Mouse (Mus musculus): ENCODE measurements around the gene Gp9. TPM values are rescaled to one million over a fixed set of nuclear protein-coding genes. Genes with fewer than 3 reads are reported as not detected.

Gene Gp9
- polyA plus RNA-seq, 1 experiment from 2014 or later, result 2.7 TPM

DNA sequence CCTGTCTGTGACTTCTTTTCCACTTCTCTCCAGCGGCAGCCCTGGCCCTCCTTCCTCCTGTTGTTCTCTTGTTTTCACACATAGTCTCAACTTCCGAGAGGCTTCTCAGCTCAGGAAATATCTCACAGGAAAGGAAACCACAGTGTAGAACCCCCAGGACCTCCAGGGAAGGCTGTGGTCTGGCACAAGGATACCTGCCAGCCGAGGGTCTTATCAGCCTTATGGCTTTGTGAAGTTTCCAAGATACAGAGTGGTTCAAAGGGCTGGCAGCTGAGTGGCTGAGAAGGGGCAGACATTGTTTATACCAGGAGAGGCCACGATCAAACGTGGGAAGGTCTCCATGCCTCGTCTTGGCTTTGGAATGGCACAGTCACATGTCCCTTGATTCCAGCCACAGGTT lies 38.0 kb upstream of the Gp9 start:
- Histone ChIP-seq H3K4me1 (replicated peaks) (no peaks in the 10 kb centered on the region), H3K36me3 (no peaks in the 10 kb centered on the region), H3K4me2 (no peak overlapping the region), H3K9me3 (no peaks in the 10 kb centered on the region), H3K9ac (replicated peaks) (no peak overlapping the region), H3K27ac (no peak overlapping the region), H3K27me3 (peaks cover 11% of the 10 kb centered on the region), H3K4me3 (replicated peaks) (no peak overlapping the region)
- WGBS, result 38% methylated on average over 6 of the region's 6 CpGs
- no peak for ATAC-seq (ENCODE audit: insufficient number of reproducible peaks, insufficient read depth, low FRiP score, low TSS enrichment, low read depth)

GRCm38 (mm10) chr6:87740496-87740895 lies 37.4 kb upstream of the Gp9 start:
- peaks cover 5% of the 10 kb centered on the region; the same call in 1 of the 2 replicates for H3K27me3 ChIP-seq
- ATAC-seq (ENCODE audit: insufficient number of reproducible peaks, insufficient read depth, low FRiP score, low TSS enrichment, low read depth), result no peak
- H3K27ac ChIP-seq, result no peak overlapping the region
- H3K9me3 ChIP-seq, result no peaks in the 10 kb centered on the region
- no peaks in the 10 kb centered on the region for H3K4me1 ChIP-seq (replicated peaks)
- H3K4me2 ChIP-seq, result no peak overlapping the region
- H3K36me3 ChIP-seq, result no peaks in the 10 kb centered on the region
- H3K4me3 ChIP-seq (replicated peaks), result no peak overlapping the region
- no peak overlapping the region for H3K9ac ChIP-seq (replicated peaks)

GRCm38 (mm10) chr6:87741978-87742377 lies 35.9 kb upstream of the Gp9 start:
- Histone ChIP-seq H3K4me1 (replicated peaks) (no peaks in the 10 kb centered on the region), H3K4me3 (replicated peaks) (no peak overlapping the region), H3K4me2 (no peak overlapping the region), H3K9me3 (no peaks in the 10 kb centered on the region), H3K36me3 (no peaks in the 10 kb centered on the region), H3K9ac (replicated peaks) (no peak overlapping the region), H3K27ac (no peak overlapping the region), H3K27me3 (no peaks in the 10 kb centered on the region)
- 90% methylated on average over 8 of the region's 8 CpGs for WGBS
- ATAC-seq (ENCODE audit: insufficient number of reproducible peaks, insufficient read depth, low FRiP score, low TSS enrichment, low read depth), result no peak

GRCm38 (mm10) chr6:87742804-87743203 lies 35.1 kb upstream of the Gp9 start:
- ATAC-seq (ENCODE audit: insufficient number of reproducible peaks, insufficient read depth, low FRiP score, low TSS enrichment, low read depth), result no peak
- Histone ChIP-seq H3K27me3 (no peaks in the 10 kb centered on the region), H3K4me3 (replicated peaks) (no peak overlapping the region), H3K4me2 (no peak overlapping the region), H3K9me3 (no peaks in the 10 kb centered on the region), H3K9ac (replicated peaks) (no peak overlapping the region), H3K27ac (no peak overlapping the region), H3K36me3 (no peaks in the 10 kb centered on the region), H3K4me1 (replicated peaks) (no peaks in the 10 kb centered on the region)
- WGBS, result 87% methylated on average over 5 of the region's 5 CpGs

- no peaks in the 10 kb centered on the region for H3K9me3 ChIP-seq
- H3K36me3 ChIP-seq, result no peaks in the 10 kb centered on the region
- no peak overlapping the region for H3K4me2 ChIP-seq
- WGBS, result 78% methylated on average over 5 of the region's 5 CpGs
- no peak overlapping the region for H3K27ac ChIP-seq
- H3K27me3 ChIP-seq, result no peaks in the 10 kb centered on the region
- ATAC-seq (ENCODE audit: insufficient number of reproducible peaks, insufficient read depth, low FRiP score, low TSS enrichment, low read depth), result no peak
- no peak overlapping the region for H3K9ac ChIP-seq (replicated peaks)
- H3K4me3 ChIP-seq (replicated peaks), result no peak overlapping the region
- no peaks in the 10 kb centered on the region for H3K4me1 ChIP-seq (replicated peaks)
These were observed 34.6 kb upstream of the Gp9 start for GRCm38 (mm10) chr6:87743281-87743680.

DNA sequence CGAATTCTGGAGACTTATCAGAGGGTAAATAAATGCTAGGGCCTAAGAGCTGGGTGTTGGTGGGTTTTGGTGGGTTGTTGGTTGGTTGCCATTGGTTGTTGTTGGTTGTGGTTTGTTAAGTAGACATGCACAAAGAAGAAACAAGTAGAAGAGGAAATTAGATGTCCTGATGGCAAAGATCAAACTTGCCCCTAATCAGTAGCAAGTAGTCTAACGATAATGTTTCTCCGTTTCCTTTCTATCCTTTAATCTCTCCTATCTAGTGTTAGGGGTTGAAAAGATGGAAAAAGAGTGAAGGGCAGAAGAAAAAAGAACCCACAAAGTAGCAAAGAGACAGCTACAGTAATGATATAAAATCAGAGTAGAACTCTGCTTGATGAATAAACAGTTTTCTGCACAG lies 33.2 kb upstream of the Gp9 start:
- H3K36me3 ChIP-seq, result no peaks in the 10 kb centered on the region
- no peak overlapping the region for H3K4me3 ChIP-seq (replicated peaks)
- H3K9me3 ChIP-seq, result no peaks in the 10 kb centered on the region
- H3K9ac ChIP-seq (replicated peaks), result no peak overlapping the region
- no peak for ATAC-seq (ENCODE audit: insufficient number of reproducible peaks, insufficient read depth, low FRiP score, low TSS enrichment, low read depth)
- WGBS, result 86% methylated on average over 3 of the region's 3 CpGs
- H3K4me2 ChIP-seq, result no peak overlapping the region
- H3K27me3 ChIP-seq, result no peaks in the 10 kb centered on the region
- no peaks in the 10 kb centered on the region for H3K4me1 ChIP-seq (replicated peaks)
- no peak overlapping the region for H3K27ac ChIP-seq

GRCm38 (mm10) chr6:87745301-87745700 lies 32.6 kb upstream of the Gp9 start:
- Histone ChIP-seq H3K9ac (replicated peaks) (no peak overlapping the region), H3K36me3 (no peaks in the 10 kb centered on the region), H3K4me1 (replicated peaks) (no peaks in the 10 kb centered on the region), H3K9me3 (no peaks in the 10 kb centered on the region), H3K27ac (no peak overlapping the region), H3K4me2 (no peak overlapping the region), H3K4me3 (replicated peaks) (no peak overlapping the region), H3K27me3 (no peaks in the 10 kb centered on the region)
- ATAC-seq (ENCODE audit: insufficient number of reproducible peaks, insufficient read depth, low FRiP score, low TSS enrichment, low read depth), result no peak
- 39% methylated on average over 1 of the region's 1 CpGs for WGBS

DNA sequence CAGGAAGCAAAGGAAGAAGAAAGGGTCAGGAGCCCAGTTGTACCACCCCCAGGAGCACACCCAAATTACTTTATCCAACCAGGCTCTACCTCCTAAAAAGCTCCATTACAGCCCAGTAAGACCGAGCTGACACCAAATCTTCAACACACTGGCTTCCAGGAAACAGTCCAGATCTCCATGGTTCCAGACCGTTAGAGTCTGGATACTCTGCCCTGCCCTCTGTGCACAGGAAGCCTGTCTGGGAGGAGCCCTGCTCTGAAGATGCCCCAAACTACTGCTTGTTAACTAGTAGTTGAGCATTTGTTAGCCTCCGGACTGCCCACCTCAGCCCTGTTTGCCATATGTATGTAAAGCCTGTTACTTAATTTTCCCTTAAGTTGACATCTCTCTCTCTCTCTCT lies 31.8 kb upstream of the Gp9 start:
- H3K27ac ChIP-seq, result no peak overlapping the region
- no peaks in the 10 kb centered on the region for H3K27me3 ChIP-seq
- H3K36me3 ChIP-seq, result no peaks in the 10 kb centered on the region
- WGBS, result 68% methylated on average over 3 of the region's 3 CpGs
- no peak overlapping the region for H3K4me2 ChIP-seq
- no peak overlapping the region for H3K9ac ChIP-seq (replicated peaks)
- H3K4me3 ChIP-seq (replicated peaks), result no peak overlapping the region
- no peak for ATAC-seq (ENCODE audit: insufficient number of reproducible peaks, insufficient read depth, low FRiP score, low TSS enrichment, low read depth)
- no peaks in the 10 kb centered on the region for H3K4me1 ChIP-seq (replicated peaks)
- no peaks in the 10 kb centered on the region for H3K9me3 ChIP-seq

GRCm38 (mm10) chr6:87746849-87747248 lies 31.0 kb upstream of the Gp9 start:
- ATAC-seq (ENCODE audit: insufficient number of reproducible peaks, insufficient read depth, low FRiP score, low TSS enrichment, low read depth), result no peak
- 77% methylated on average over 2 of the region's 2 CpGs for WGBS
- H3K27ac ChIP-seq, result no peak overlapping the region

GRCm38 (mm10) chr6:87748078-87748477 lies 29.8 kb upstream of the Gp9 start:
- no peaks in the 10 kb centered on the region for H3K27me3 ChIP-seq
- H3K27ac ChIP-seq, result no peak overlapping the region
- no peak overlapping the region for H3K4me3 ChIP-seq (replicated peaks)
- no peaks in the 10 kb centered on the region for H3K9me3 ChIP-seq
- ATAC-seq (ENCODE audit: insufficient number of reproducible peaks, insufficient read depth, low FRiP score, low TSS enrichment, low read depth), result no peak
- 86% methylated on average over 2 of the region's 2 CpGs for WGBS
- no peak overlapping the region for H3K4me2 ChIP-seq
- H3K4me1 ChIP-seq (replicated peaks), result no peaks in the 10 kb centered on the region
- H3K36me3 ChIP-seq, result no peaks in the 10 kb centered on the region
- H3K9ac ChIP-seq (replicated peaks), result no peak overlapping the region

More at GRCm38 (mm10) chr6:87746849-87747248, 31.0 kb upstream of the Gp9 start:
- no peak overlapping the region for H3K9ac ChIP-seq (replicated peaks)
- no peaks in the 10 kb centered on the region for H3K27me3 ChIP-seq
- no peak overlapping the region for H3K4me2 ChIP-seq
- H3K9me3 ChIP-seq, result no peaks in the 10 kb centered on the region
- no peaks in the 10 kb centered on the region for H3K36me3 ChIP-seq
- H3K4me1 ChIP-seq (replicated peaks), result no peaks in the 10 kb centered on the region
- no peak overlapping the region for H3K4me3 ChIP-seq (replicated peaks)

DNA sequence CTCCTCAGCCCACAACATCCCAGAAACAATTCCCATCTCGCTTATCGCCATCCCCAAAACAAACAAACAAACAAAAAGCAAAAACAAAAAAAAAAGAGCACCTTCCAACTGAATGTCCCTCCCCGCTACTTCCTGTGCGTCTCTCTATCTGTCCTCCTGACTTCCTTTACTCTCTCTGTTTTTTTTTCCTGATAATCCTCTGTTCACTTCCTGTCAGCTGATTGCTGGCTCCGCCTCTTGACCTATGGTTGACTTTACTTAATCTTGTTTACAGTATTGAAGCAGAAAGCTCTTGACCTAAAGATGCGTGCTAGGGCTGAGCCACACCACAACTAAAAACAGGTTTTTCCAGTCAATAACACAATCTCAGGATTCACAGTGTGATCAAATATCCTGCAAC lies 29.3 kb upstream of the Gp9 start:
- H3K36me3 ChIP-seq, result no peaks in the 10 kb centered on the region
- ATAC-seq (ENCODE audit: insufficient number of reproducible peaks, insufficient read depth, low FRiP score, low TSS enrichment, low read depth), result no peak
- 88% methylated on average over 6 of the region's 6 CpGs for WGBS
- H3K27ac ChIP-seq, result no peak overlapping the region
- no peak overlapping the region for H3K4me2 ChIP-seq
- no peak overlapping the region for H3K9ac ChIP-seq (replicated peaks)
- no peaks in the 10 kb centered on the region for H3K4me1 ChIP-seq (replicated peaks)
- H3K27me3 ChIP-seq, result no peaks in the 10 kb centered on the region
- H3K4me3 ChIP-seq (replicated peaks), result no peak overlapping the region
- H3K9me3 ChIP-seq, result no peaks in the 10 kb centered on the region

GRCm38 (mm10) chr6:87750184-87750910 lies 27.5 kb upstream of the Gp9 start:
- ATAC-seq (ENCODE audit: insufficient number of reproducible peaks, insufficient read depth, low FRiP score, low TSS enrichment, low read depth), result no peak
- 90% methylated on average over 8 of the region's 8 CpGs for WGBS
- no peak overlapping the region for H3K4me3 ChIP-seq (replicated peaks)
- H3K36me3 ChIP-seq, result no peaks in the 10 kb centered on the region
- H3K27me3 ChIP-seq, result no peaks in the 10 kb centered on the region
- no peak overlapping the region for H3K27ac ChIP-seq
- H3K4me2 ChIP-seq, result no peak overlapping the region
- H3K9me3 ChIP-seq, result no peaks in the 10 kb centered on the region
- H3K9ac ChIP-seq (replicated peaks), result no peak overlapping the region
- no peaks in the 10 kb centered on the region for H3K4me1 ChIP-seq (replicated peaks)
